Mouse (Mus musculus) frontal cortex, postnatal 25 days (tissue): ENCODE results near the gene Cd22.
"Not testable (repeated sequence)": the region's sequence is repeated elsewhere in the genome, so short reads cannot be mapped to it uniquely, and the experiment has no call there.

Experiments
- DNase-seq, 2 experiments: peaks; one replicate each; pipeline ENCODE4 v3.0.0; 2022; ENCODE audit warnings: low spot score in 2 of 2

Gene Cd22

GRCm38 (mm10) chr7:30880176-30880575 lies at the start of gene Cd22:
Gene Cd22 (minus strand): TSS chr7:30880342.
- no peak for DNase-seq

GRCm38 (mm10) chr7:30924581-30924980 lies 44.4 kb upstream of the Cd22 start, which contains the start of gene Hamp2:
Gene Hamp2 (minus strand): TSS chr7:30924681.
- DNase-seq, result not testable (repeated sequence)

- DNase-seq, result no peak
These were observed 43.9 kb upstream of the Cd22 start for GRCm38 (mm10) chr7:30924071-30924470.

- DNase-seq, result not testable (repeated sequence)
These were observed 42.3 kb upstream of the Cd22 start for GRCm38 (mm10) chr7:30922490-30922889.

GRCm38 (mm10) chr7:30920217-30920616 lies 40.1 kb upstream of the Cd22 start:
- no peak for DNase-seq

GRCm38 (mm10) chr7:30917219-30917618 lies 37.1 kb upstream of the Cd22 start:
- DNase-seq, result no peak

- DNase-seq, result no peak
These were observed 36.6 kb upstream of the Cd22 start for GRCm38 (mm10) chr7:30916713-30917112.

GRCm38 (mm10) chr7:30914732-30915131 lies 34.6 kb upstream of the Cd22 start, which contains the start of gene Mag:
Gene Mag (minus strand): TSS chr7:30914873.
- no peak for DNase-seq

GRCm38 (mm10) chr7:30909773-30910172 lies 29.6 kb upstream of the Cd22 start:
- no peak for DNase-seq

GRCm38 (mm10) chr7:30908992-30909431 lies 28.9 kb upstream of the Cd22 start:
- no peak for DNase-seq

GRCm38 (mm10) chr7:30908277-30908991 lies 28.3 kb upstream of the Cd22 start:
- DNase-seq, result no peak

- no peak for DNase-seq
These were observed 23.9 kb upstream of the Cd22 start for GRCm38 (mm10) chr7:30904042-30904441.

- DNase-seq, result no peak
These were observed 15.1 kb upstream of the Cd22 start for GRCm38 (mm10) chr7:30895217-30895616.

GRCm38 (mm10) chr7:30892515-30892914 lies 12.4 kb upstream of the Cd22 start:
- no peak for DNase-seq

GRCm38 (mm10) chr7:30891746-30892145 lies 11.6 kb upstream of the Cd22 start:
- DNase-seq, result no peak

- no peak for DNase-seq
These were observed 10.5 kb upstream of the Cd22 start for GRCm38 (mm10) chr7:30890681-30891080.

- no peak for DNase-seq
These were observed 8.6 kb upstream of the Cd22 start for GRCm38 (mm10) chr7:30888786-30889185.

- DNase-seq, result no peak
These were observed 7.5 kb upstream of the Cd22 start for GRCm38 (mm10) chr7:30887568-30888188.

GRCm38 (mm10) chr7:30886852-30887251 lies 6.7 kb upstream of the Cd22 start:
- DNase-seq, result no peak

GRCm38 (mm10) chr7:30884047-30884446 lies 3.9 kb upstream of the Cd22 start:
- DNase-seq, result no peak

GRCm38 (mm10) chr7:30881367-30881766 lies 1.2 kb upstream of the Cd22 start:
- no peak for DNase-seq

GRCm38 (mm10) chr7:30878950-30879349 lies 1.2 kb downstream of the Cd22 start:
- DNase-seq, result no peak

GRCm38 (mm10) chr7:30873083-30873482 lies 7.1 kb downstream of the Cd22 start:
- DNase-seq, result peak; percentile 51 to 65
